Mouse (Mus musculus): ENCODE results near the gene Gm7029.
A peak's percentile ranks its signal among the peaks of the same experiment; 100 is the strongest.

Gene Gm7029

DNA sequence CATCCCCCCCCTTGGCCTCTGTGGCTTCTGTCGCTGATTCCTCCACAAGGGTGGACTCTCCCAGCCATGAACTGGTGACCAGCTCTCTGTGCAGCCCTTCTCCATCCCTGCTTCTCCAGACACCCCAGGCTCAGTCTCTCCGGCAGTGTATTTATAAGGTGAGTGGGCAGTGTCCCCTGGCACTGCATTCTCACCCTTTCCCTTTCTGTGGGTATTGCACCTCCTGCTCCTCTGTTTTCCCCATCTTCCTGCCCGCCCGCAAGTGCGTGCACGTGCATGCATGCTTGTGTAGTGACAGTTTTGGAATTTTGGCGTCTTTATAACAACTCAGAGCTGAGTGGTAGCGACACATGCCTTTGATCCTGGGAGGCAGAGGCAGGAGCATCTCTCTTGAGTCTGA is 40.3 kb downstream of the Gm7029 start:
- no peak for DNase-seq (ENCODE audit: low read depth)

DNA sequence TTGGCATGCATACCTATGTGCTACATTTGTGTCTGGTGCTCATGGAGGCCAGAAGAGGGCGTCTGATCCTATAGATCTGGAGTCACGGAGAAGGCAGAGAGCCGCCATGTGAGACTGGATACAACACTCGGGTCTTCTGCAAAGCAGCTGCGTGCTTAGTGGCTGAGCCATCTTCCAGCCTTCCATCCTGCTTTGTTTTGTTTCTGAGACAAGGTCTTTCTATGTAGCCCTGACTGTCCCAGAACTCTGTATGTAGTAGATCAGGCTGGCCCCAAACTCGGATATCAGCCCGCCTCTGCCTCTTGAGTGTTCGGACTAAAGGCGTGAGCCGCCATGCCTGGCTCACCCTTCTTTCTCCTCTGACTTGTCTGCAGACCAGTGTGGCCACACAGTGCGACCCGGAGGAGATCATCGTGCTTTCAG is 41.3 kb downstream of the Gm7029 start:
- DNase-seq (ENCODE audit: low read depth) = no peak

DNA sequence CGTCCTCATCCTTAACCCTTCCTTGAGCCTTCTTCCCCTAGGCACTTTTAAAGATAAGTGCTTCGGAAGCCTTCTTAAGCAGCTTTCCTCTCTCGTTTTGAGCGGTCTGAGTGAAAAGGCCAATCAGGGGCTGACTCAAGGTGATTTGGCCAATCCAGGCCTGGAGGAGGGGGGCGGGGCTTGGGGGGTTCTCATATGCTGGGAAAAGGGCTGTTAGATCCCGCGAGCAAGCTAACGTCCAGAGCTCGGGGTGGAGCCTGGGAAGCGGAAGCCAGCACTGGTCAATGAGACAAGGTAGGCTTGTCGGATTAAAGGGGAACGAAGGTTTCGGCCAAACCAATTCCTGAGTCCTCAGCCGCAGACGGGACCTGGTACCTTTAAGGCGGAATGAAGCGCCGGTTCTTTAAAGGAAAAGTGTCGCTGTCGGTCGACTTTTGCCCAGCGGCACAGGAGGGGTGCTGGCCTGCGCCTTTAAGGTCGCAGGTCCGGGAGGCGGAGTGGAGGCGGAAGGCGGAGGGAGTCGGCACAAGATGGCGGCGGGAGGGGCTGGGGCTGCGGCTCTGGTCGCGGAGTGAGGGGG is 42.1 kb downstream of the Gm7029 start, which contains the start of the genes Tapbp and Zbtb22:
Gene Tapbp (plus strand): TSS at position 229 of the 580 bp plus-strand sequence.
Gene Zbtb22 (plus strand): TSS at position 234 of the 580 bp plus-strand sequence.
- peak; percentile 98 for DNase-seq (ENCODE audit: low read depth)

- DNase-seq (ENCODE audit: low read depth) = no peak
Observed at GRCm38 (mm10) chr17:33916294-33916693, 42.7 kb downstream of the Gm7029 start.

GRCm38 (mm10) chr17:33916847-33917655 is 43.4 kb downstream of the Gm7029 start:
- DNase-seq (ENCODE audit: low read depth) = no peak

GRCm38 (mm10) chr17:33917656-33918292 is 44.1 kb downstream of the Gm7029 start:
- no peak for DNase-seq (ENCODE audit: low read depth)

DNA sequence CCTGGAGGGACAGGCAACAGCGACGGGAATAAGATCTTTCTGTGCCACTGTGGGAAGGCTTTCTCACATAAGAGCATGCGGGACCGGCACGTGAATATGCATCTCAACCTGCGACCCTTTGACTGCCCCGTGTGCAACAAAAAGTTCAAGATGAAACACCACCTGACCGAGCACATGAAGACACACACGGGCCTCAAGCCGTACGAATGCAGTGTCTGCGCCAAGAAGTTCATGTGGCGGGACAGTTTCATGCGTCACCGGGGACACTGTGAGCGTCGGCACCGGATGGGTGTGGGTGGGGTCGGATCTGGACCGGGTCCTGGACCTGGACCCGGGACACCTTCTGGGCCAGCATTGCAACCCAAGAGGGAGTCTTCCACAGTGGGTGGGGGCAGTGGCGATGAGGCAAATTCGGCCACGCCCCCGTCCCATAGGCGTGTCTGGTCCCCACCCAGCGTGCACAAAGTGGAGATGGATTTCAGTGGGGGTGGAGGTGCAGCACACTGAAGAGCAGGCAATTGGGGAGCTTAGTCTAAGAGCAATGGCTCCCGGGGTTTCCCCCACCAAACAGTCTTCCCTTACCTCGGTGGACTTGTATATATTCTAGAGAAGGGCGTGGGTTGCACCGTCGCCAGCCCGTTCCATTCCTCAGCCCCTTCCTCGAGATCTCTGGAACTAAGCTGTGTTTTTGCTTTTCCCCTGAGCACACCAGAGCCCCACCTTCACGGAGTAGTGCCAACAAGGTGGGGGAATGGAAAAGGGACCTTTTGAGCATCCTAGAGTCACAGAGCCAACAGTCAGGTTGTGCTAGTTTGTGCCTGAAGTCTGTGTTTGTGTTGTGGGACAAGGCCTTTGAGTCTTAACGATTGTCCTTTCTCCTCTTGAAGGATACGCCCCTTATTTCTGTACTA is 44.9 kb downstream of the Gm7029 start:
- DNase-seq (ENCODE audit: low read depth) = no peak

GRCm38 (mm10) chr17:33919351-33920281 is 46.0 kb downstream of the Gm7029 start:
- DNase-seq (ENCODE audit: low read depth) = peak; percentile 78

DNA sequence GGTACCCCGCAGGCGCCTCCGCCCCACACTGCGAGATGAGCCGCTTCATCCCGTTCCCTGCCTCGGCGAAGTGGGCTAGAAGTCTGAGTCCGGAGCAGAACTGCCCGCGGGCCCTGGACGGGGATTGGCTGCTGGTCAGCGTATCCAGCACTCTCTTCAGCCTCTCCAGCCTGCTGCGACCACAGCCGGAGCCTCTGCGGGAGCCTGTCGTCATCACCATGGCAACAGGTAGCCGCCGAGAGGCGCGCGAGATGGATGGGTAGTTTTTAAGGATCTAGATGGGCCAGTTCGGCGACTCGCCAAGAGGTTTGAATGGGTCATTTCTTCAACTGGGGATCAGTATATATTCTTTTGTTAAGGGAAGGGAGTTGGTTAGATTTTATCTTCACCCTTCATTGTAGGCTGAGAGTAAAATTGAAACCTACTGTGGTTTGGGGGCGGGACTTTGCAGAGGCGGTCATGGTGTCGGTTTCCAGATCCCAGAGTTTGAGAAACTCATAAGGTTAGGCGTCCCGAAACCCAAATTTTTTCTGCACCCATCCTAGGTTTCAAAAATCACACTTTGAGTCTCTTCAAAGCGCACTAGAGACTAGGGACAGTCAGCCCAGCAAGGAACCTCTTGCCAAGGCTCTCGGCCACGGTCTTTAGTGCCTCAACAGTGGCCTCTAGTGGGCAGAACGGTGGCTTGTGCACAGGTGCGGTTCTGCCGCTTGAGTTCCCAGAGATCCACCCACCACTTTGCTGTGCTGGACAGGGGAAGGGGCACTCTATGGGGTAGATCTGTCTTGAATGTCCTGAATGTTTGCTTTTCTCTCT is 46.9 kb downstream of the Gm7029 start:
- DNase-seq (ENCODE audit: low read depth) = peak; percentile 64

- no peak for DNase-seq (ENCODE audit: low read depth)
Observed at GRCm38 (mm10) chr17:33921361-33921760, 47.7 kb downstream of the Gm7029 start.
